Mouse (Mus musculus) stomach, embryonic 14.5 days (tissue): ENCODE data around the gene Acsbg1. TPM values are rescaled to one million over a fixed set of nuclear protein-coding genes. Genes with fewer than 3 reads are reported as not detected.

Experiments used
- ATAC-seq: fragments of 200-750 bp; cut with Nextera tagmentation; 2 replicates; pipeline ENCODE4 v1.8.0; 2017; ENCODE audit warnings: low read depth, moderate TSS enrichment; ENCODE audit not compliant: insufficient number of reproducible peaks, insufficient read depth, low FRiP score
- H3K27ac ChIP-seq: fragments of 300-500 bp; sonication (generic); 2 replicates; pipeline ENCODE4 v1.5.1; 2014; ENCODE audit warnings: mild to moderate bottlenecking, low read length, moderate library complexity, mixed read lengths
- H3K27me3 ChIP-seq: fragments of 300-500 bp; sonication (generic); 2 replicates; pipeline ENCODE4 v1.6.1; 2014; ENCODE audit warnings: low read length, control low read depth, mixed read lengths; ENCODE audit not compliant: control insufficient read depth, insufficient read depth
- H3K36me3 ChIP-seq: fragments of 300-500 bp; sonication (generic); 2 replicates; pipeline ENCODE4 v1.6.1; 2014; ENCODE audit warnings: mild to moderate bottlenecking, control low read depth, low read length, moderate library complexity, mixed read lengths; ENCODE audit not compliant: control insufficient read depth, insufficient read depth
- H3K4me1 ChIP-seq: fragments of 300-500 bp; sonication (generic); 2 replicates; pipeline ENCODE4 v1.6.1; 2014; ENCODE audit warnings: low read length, control low read depth, mixed read lengths; ENCODE audit not compliant: control insufficient read depth, insufficient read depth
- H3K4me2 ChIP-seq: fragments of 300-500 bp; sonication (generic); replicated peaks from 2 replicates; pipeline ENCODE4 v1.6.1; 2014; ENCODE audit warnings: low read depth, low read length, control low read depth
- H3K4me3 ChIP-seq: fragments of 300-500 bp; sonication (generic); 2 replicates; pipeline ENCODE4 v1.5.1; 2014; ENCODE audit warnings: low read depth, low read length, control low read depth
- H3K9ac ChIP-seq: fragments of 300-500 bp; sonication (generic); replicated peaks from 2 replicates; pipeline ENCODE4 v1.6.1; 2014; ENCODE audit warnings: low read depth, mild to moderate bottlenecking, control low read depth, low read length, moderate library complexity, mixed read lengths
- H3K9me3 ChIP-seq: fragments of 300-500 bp; sonication (generic); 2 replicates; pipeline ENCODE4 v1.6.1; 2016; ENCODE audit warnings: low read depth, low read length, control low read depth; ENCODE audit not compliant: control insufficient read depth
- WGBS: fragments of 180-500 bp; shearing (Covaris S2); extraction: QIAGEN DNeasy Blood & Tissue Kit; methylation state at CpG from one replicate; pipeline ENCODE4 v1.1.7; 2014; 5-methylcytosine and 5-hydroxymethylcytosine counted together
- microRNA-seq: library from miRNA; unstranded; fragments of <30 nt; microRNA quantifications from one replicate; pipeline ENCODE4, GENCODE M21; 2016
- polyA plus RNA-seq: library from polyadenylated mRNA; unstranded; fragments of >200 nt; fragmentation: Nextera tagmentation; extraction: Ambion mirVana; gene quantifications from 2 replicates; pipeline ENCODE4 v1.2.1, GENCODE M21; 2014

Acsbg1 gene
- polyA plus RNA-seq, 1 experiment from 2014 or later = 0.74 TPM

- Histone ChIP-seq H3K36me3 (no peaks in the 10 kb centered on the region), H3K27ac (no peak overlapping the region), H3K4me3 (no peak overlapping the region), H3K9me3 (no peaks in the 10 kb centered on the region), H3K27me3 (no peaks in the 10 kb centered on the region), H3K4me1 (no peaks in the 10 kb centered on the region), H3K9ac (no peak overlapping the region), H3K4me2 (no peak overlapping the region)
- 59% methylated on average over 4 of the region's 4 CpGs for WGBS
- no peak for ATAC-seq
Observed at GRCm38 (mm10) chr9:54566958-54567357, 94.7 kb downstream of the Acsbg1 start.

GRCm38 (mm10) chr9:54560831-54561601 is 100.7 kb downstream of the Acsbg1 start:
- WGBS = 85% methylated on average over 8 of the region's 8 CpGs
- no peak for ATAC-seq
- Histone ChIP-seq H3K4me3 (no peak overlapping the region), H3K9me3 (no peaks in the 10 kb centered on the region), H3K27ac (no peak overlapping the region), H3K4me2 (no peak overlapping the region), H3K27me3 (no peaks in the 10 kb centered on the region), H3K36me3 (no peaks in the 10 kb centered on the region), H3K9ac (no peak overlapping the region), H3K4me1 (0 out of 2 replicates have a peak, but pooled peaks cover 8% of the 10 kb centered on the region)

DNA sequence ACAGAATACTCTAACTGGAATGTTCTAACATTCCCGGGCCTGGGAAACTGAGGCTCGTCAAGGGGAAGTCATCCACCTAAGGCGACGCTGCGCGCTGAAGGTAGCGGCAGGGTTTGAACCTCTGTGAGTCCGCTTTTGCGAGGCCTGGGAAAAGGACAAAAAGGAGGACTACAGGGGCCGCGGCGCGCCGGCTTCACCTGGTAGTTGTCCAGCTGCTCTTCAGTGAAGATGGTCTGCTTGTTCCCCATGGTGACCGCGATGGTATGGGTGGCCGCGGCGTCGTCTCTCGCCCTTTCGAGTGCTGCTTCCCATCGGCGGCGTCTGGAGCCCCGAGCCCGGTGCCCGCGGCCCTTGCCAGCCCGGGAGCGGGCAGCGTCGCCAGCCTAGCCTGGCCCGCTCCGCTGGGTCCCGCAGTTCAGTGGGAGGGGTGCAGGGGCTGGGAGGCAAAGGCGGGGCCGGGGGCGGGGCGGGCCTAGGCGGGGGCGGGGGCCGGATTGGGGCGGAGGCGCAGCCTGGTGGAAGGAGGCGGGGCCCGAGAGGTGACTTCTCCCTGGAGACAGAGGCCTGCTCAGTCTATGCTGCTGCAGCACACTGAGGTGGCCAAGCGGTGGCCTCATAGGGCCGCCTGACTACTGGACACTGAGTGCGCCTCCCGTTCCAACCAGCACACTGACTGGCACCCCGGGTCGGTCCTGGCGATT is 101.7 kb downstream of the Acsbg1 start, which contains the start of gene Cib2:
TSS of gene Cib2 (minus strand) at position 448 of the 701 bp plus-strand sequence.
- 0 out of 2 replicates have a peak, but pooled peaks cover 8% of the 10 kb centered on the region for H3K4me1 ChIP-seq
- H3K9ac ChIP-seq = peak within 1 kb of the TSS; percentile 19
- WGBS = under 1% methylated on average over 50 of the region's 54 CpGs
- H3K36me3 ChIP-seq = no peaks in the 10 kb centered on the region
- ATAC-seq = peak; percentile 97
- no peak within 1 kb of the TSS for H3K27ac ChIP-seq
- H3K27me3 ChIP-seq = no peaks in the 10 kb centered on the region
- peak within 1 kb of the TSS; percentile 54 for H3K4me3 ChIP-seq
- H3K9me3 ChIP-seq = no peaks in the 10 kb centered on the region
- peak within 1 kb of the TSS; percentile 76 for H3K4me2 ChIP-seq

- Histone ChIP-seq H3K9ac (no peak overlapping the region), H3K4me3 (no peak overlapping the region), H3K27me3 (no peaks in the 10 kb centered on the region), H3K4me1 (0 out of 2 replicates have a peak, but pooled peaks cover 8% of the 10 kb centered on the region), H3K4me2 (no peak overlapping the region), H3K27ac (no peak overlapping the region), H3K36me3 (no peaks in the 10 kb centered on the region), H3K9me3 (no peaks in the 10 kb centered on the region)
- 71% methylated on average over 8 of the region's 8 CpGs for WGBS
- no peak for ATAC-seq
Observed at GRCm38 (mm10) chr9:54558731-54559130, 102.9 kb downstream of the Acsbg1 start.

DNA sequence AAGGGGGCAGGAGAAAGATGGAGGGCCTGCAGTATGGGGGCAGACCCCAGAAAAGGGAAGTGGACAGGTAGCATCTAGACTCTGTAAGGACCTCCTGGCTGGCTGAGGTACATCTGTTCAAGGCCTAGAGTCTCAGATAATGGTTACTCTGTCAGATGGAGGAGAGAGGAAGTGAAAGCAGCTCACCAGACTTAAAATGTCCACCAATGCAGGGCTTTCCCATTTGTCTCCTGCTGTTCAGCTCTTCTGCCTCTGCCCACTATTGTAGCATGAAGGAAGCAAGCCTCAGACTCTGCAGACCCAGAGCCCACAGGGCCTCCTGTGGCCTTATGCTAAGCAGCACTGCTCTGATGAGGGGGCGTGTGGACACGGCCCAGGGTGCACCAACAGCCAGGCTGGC is 106.6 kb downstream of the Acsbg1 start:
- no peak overlapping the region for H3K4me3 ChIP-seq
- no peaks in the 10 kb centered on the region for H3K9me3 ChIP-seq
- 77% methylated on average over 2 of the region's 2 CpGs for WGBS
- no peak for ATAC-seq
- no peak overlapping the region for H3K9ac ChIP-seq
- H3K27ac ChIP-seq = no peak overlapping the region
- H3K36me3 ChIP-seq = no peaks in the 10 kb centered on the region
- H3K4me2 ChIP-seq = no peak overlapping the region
- H3K27me3 ChIP-seq = no peaks in the 10 kb centered on the region
- H3K4me1 ChIP-seq = 0 out of 2 replicates have a peak, but pooled peaks cover 4% of the 10 kb centered on the region

Small RNAs within 50 kb of the gene (microRNA-seq; reads per million reads assigned to microRNA genes)
- gene Mir5710 = not detected

Other genes starting within 250 kb of the Acsbg1 start
- 7.0 and 7.2 TPM in 2 replicates for gene Dmxl2, start 160.2 kb downstream of the Acsbg1 start, polyA plus RNA-seq
- gene Sh2d7, start 122.9 kb downstream of the Acsbg1 start, polyA plus RNA-seq = not detected in 2 replicates
- gene Cib2, start 101.7 kb downstream of the Acsbg1 start, polyA plus RNA-seq = 13.6 and 15.3 TPM in 2 replicates
- 99.6 and 108 TPM in 2 replicates for gene Idh3a, start 75.5 kb downstream of the Acsbg1 start, polyA plus RNA-seq
- gene Dnaja4, start 37.0 kb upstream of the Acsbg1 start, polyA plus RNA-seq = 4.7 and 6.2 TPM in 2 replicates
- gene Wdr61, start 72.6 kb upstream of the Acsbg1 start, polyA plus RNA-seq = 169 and 175 TPM in 2 replicates
- 99.4 and 126 TPM in 2 replicates for gene Crabp1, start 102.9 kb upstream of the Acsbg1 start, polyA plus RNA-seq
- 43.4 and 46.8 TPM in 2 replicates for gene Ireb2, start 201.9 kb upstream of the Acsbg1 start, polyA plus RNA-seq